Mouse (Mus musculus): ENCODE results near the gene Ctnna2. TPM values are rescaled to one million over a fixed set of nuclear protein-coding genes. Genes with fewer than 3 reads are reported as not detected.

Gene Ctnna2
- total and polyA plus RNA-seq, 2 experiments: not detected

GRCm38 (mm10) chr6:77416999-77417398, 562.5 kb downstream of the Ctnna2 start:
- Histone ChIP-seq H3K4me3 (ENCODE audit: insufficient read depth, low read depth, low read length) (no peak overlapping the region), H3K4me1 (ENCODE audit: control insufficient read depth, insufficient read depth, low read length) (no peaks in the 10 kb centered on the region), H3K36me3 (ENCODE audit: control insufficient read depth, insufficient read depth, low read length) (no peaks in the 10 kb centered on the region), H3K79me2 (ENCODE audit: control insufficient read depth, insufficient read depth, low read length) (no peaks in the 10 kb centered on the region), H3K9ac (ENCODE audit: low read depth, low read length) (no peak overlapping the region), H3K27ac (replicated peaks; ENCODE audit: insufficient read depth, low read depth, low read length) (no peak overlapping the region), H3K27me3 (ENCODE audit: control insufficient read depth, insufficient read depth, low read length) (no peaks in the 10 kb centered on the region)
- DNase-seq (ENCODE audit: extremely low read depth, low read depth, low spot score): no peak
- 47% methylated on average over 1 of the region's 1 CpGs for WGBS
- TF ChIP-seq POLR2A (IDR thresholded peaks at IDR 0.05; ENCODE audit: extremely low read depth, insufficient read depth, low read length) (no peak), CTCF (IDR thresholded peaks at IDR 0.05; ENCODE audit: low read depth, low read length) (no peak)

GRCm38 (mm10) chr6:77413530-77413929, 566.0 kb downstream of the Ctnna2 start:
- Histone ChIP-seq H3K9ac (ENCODE audit: low read depth, low read length) (no peak overlapping the region), H3K27ac (replicated peaks; ENCODE audit: insufficient read depth, low read depth, low read length) (no peak overlapping the region), H3K36me3 (ENCODE audit: control insufficient read depth, insufficient read depth, low read length) (no peaks in the 10 kb centered on the region), H3K4me1 (ENCODE audit: control insufficient read depth, insufficient read depth, low read length) (no peaks in the 10 kb centered on the region), H3K79me2 (ENCODE audit: control insufficient read depth, insufficient read depth, low read length) (no peaks in the 10 kb centered on the region), H3K4me3 (ENCODE audit: insufficient read depth, low read depth, low read length) (no peak overlapping the region), H3K27me3 (ENCODE audit: control insufficient read depth, insufficient read depth, low read length) (no peaks in the 10 kb centered on the region)
- no peak for TF ChIP-seq POLR2A (IDR thresholded peaks at IDR 0.05; ENCODE audit: extremely low read depth, insufficient read depth, low read length)
- TF ChIP-seq CTCF (IDR thresholded peaks at IDR 0.05; ENCODE audit: low read depth, low read length): no peak
- 82% methylated on average over 1 of the region's 1 CpGs for WGBS
- no peak for DNase-seq (ENCODE audit: extremely low read depth, low read depth, low spot score)

GRCm38 (mm10) chr6:77408481-77408880, 571.0 kb downstream of the Ctnna2 start:
- TF ChIP-seq POLR2A (IDR thresholded peaks at IDR 0.05; ENCODE audit: extremely low read depth, insufficient read depth, low read length) (no peak), CTCF (IDR thresholded peaks at IDR 0.05; ENCODE audit: low read depth, low read length) (no peak)
- no peak overlapping the region for H3K4me3 ChIP-seq (ENCODE audit: insufficient read depth, low read depth, low read length)
- WGBS: 59% methylated on average over 5 of the region's 5 CpGs

GRCm38 (mm10) chr6:77400751-77401150, 578.7 kb downstream of the Ctnna2 start:
- Histone ChIP-seq H3K4me1 (ENCODE audit: control insufficient read depth, insufficient read depth, low read length) (no peaks in the 10 kb centered on the region), H3K4me3 (ENCODE audit: insufficient read depth, low read depth, low read length) (no peak overlapping the region), H3K27ac (replicated peaks; ENCODE audit: insufficient read depth, low read depth, low read length) (no peak overlapping the region), H3K79me2 (ENCODE audit: control insufficient read depth, insufficient read depth, low read length) (no peaks in the 10 kb centered on the region), H3K27me3 (ENCODE audit: control insufficient read depth, insufficient read depth, low read length) (no peaks in the 10 kb centered on the region), H3K9ac (ENCODE audit: low read depth, low read length) (no peak overlapping the region), H3K36me3 (ENCODE audit: control insufficient read depth, insufficient read depth, low read length) (no peaks in the 10 kb centered on the region)
- no peak for DNase-seq (ENCODE audit: extremely low read depth, low read depth, low spot score)
- no peak for TF ChIP-seq CTCF (IDR thresholded peaks at IDR 0.05; ENCODE audit: low read depth, low read length)
- no peak for TF ChIP-seq POLR2A (IDR thresholded peaks at IDR 0.05; ENCODE audit: extremely low read depth, insufficient read depth, low read length)
- 60% methylated on average over 6 of the region's 6 CpGs for WGBS

More at GRCm38 (mm10) chr6:77408481-77408880, 571.0 kb downstream of the Ctnna2 start:
- Histone ChIP-seq H3K79me2 (ENCODE audit: control insufficient read depth, insufficient read depth, low read length) (no peaks in the 10 kb centered on the region), H3K9ac (ENCODE audit: low read depth, low read length) (no peak overlapping the region), H3K36me3 (ENCODE audit: control insufficient read depth, insufficient read depth, low read length) (no peaks in the 10 kb centered on the region), H3K27me3 (ENCODE audit: control insufficient read depth, insufficient read depth, low read length) (no peaks in the 10 kb centered on the region), H3K4me1 (ENCODE audit: control insufficient read depth, insufficient read depth, low read length) (no peaks in the 10 kb centered on the region), H3K27ac (replicated peaks; ENCODE audit: insufficient read depth, low read depth, low read length) (no peak overlapping the region)
- DNase-seq (ENCODE audit: extremely low read depth, low read depth, low spot score): no peak

- Histone ChIP-seq H3K9ac (ENCODE audit: low read depth, low read length) (no peak overlapping the region), H3K4me1 (ENCODE audit: control insufficient read depth, insufficient read depth, low read length) (no peaks in the 10 kb centered on the region), H3K36me3 (ENCODE audit: control insufficient read depth, insufficient read depth, low read length) (no peaks in the 10 kb centered on the region), H3K79me2 (ENCODE audit: control insufficient read depth, insufficient read depth, low read length) (no peaks in the 10 kb centered on the region), H3K27me3 (ENCODE audit: control insufficient read depth, insufficient read depth, low read length) (no peaks in the 10 kb centered on the region), H3K4me3 (ENCODE audit: insufficient read depth, low read depth, low read length) (no peak overlapping the region), H3K27ac (replicated peaks; ENCODE audit: insufficient read depth, low read depth, low read length) (no peak overlapping the region)
- TF ChIP-seq POLR2A (IDR thresholded peaks at IDR 0.05; ENCODE audit: extremely low read depth, insufficient read depth, low read length) (no peak), CTCF (IDR thresholded peaks at IDR 0.05; ENCODE audit: low read depth, low read length) (no peak)
- no peak for DNase-seq (ENCODE audit: extremely low read depth, low read depth, low spot score)
- WGBS: 81% methylated on average over 1 of the region's 1 CpGs
Observed at GRCm38 (mm10) chr6:77391663-77392062, 587.8 kb downstream of the Ctnna2 start.

GRCm38 (mm10) chr6:77381309-77381708, 598.2 kb downstream of the Ctnna2 start:
- no peak for DNase-seq (ENCODE audit: extremely low read depth, low read depth, low spot score)
- TF ChIP-seq CTCF (IDR thresholded peaks at IDR 0.05; ENCODE audit: low read depth, low read length): no peak
- no peak for TF ChIP-seq POLR2A (IDR thresholded peaks at IDR 0.05; ENCODE audit: extremely low read depth, insufficient read depth, low read length)

More at GRCm38 (mm10) chr6:77381309-77381708, 598.2 kb downstream of the Ctnna2 start:
- Histone ChIP-seq H3K9ac (ENCODE audit: low read depth, low read length) (no peak overlapping the region), H3K4me3 (ENCODE audit: insufficient read depth, low read depth, low read length) (no peak overlapping the region), H3K36me3 (ENCODE audit: control insufficient read depth, insufficient read depth, low read length) (no peaks in the 10 kb centered on the region), H3K27me3 (ENCODE audit: control insufficient read depth, insufficient read depth, low read length) (no peaks in the 10 kb centered on the region), H3K4me1 (ENCODE audit: control insufficient read depth, insufficient read depth, low read length) (no peaks in the 10 kb centered on the region), H3K79me2 (ENCODE audit: control insufficient read depth, insufficient read depth, low read length) (no peaks in the 10 kb centered on the region), H3K27ac (replicated peaks; ENCODE audit: insufficient read depth, low read depth, low read length) (no peak overlapping the region)
